In the genomic region with DNA sequence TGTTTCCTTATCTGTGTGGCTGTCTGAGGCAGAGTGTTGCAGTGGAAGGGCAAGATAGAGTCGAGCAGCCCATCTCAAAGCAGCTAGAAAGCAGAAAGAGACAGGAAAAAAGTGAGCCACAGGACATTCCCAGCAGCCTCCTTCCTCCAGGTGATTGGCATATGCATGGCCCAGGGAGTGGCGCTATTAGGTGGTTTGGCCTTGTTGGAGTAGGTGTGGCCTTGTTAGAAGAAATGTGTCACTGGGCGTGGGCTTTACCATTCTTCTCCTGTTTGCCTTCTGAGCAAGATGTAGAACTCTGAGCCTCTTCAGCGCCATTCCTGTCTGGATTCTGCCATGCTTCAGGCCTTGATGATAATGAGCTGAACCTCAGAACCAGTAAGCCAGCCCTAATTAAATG, we compare ENCODE assay signal across 23 mouse cellular contexts. TPM values are rescaled to one million over a fixed set of nuclear protein-coding genes. Genes with fewer than 3 reads are reported as not detected.
DNase-seq lines count a peak whose midpoint lies in the region; ATAC-seq and TF ChIP-seq lines count a peak whose summit lies in the region.
"Had no signal": no experiment of that assay in that cellular context is flagged by ENCODE, and none has a peak within 500 bp of the region (broad histone marks: within the 10 kb centered on the region; RNA-seq: fewer than 3 reads in every experiment).

No protein-coding gene starts in this region.

- no peaks in the 10 kb centered on the region for H3K27me3 ChIP-seq in ES-Bruce4 (ENCODE audit: control insufficient read depth, insufficient read depth, low read length, poor library complexity, severe bottlenecking)
- H3K27me3 ChIP-seq: CH12.LX; embryonic facial prominence, embryonic 12.5 days; forebrain, embryonic 13.5 days; forebrain, embryonic 15.5 days; Patski had no signal

- no peak overlapping the region for H3K27ac ChIP-seq in ES-Bruce4 (ENCODE audit: insufficient read depth, low read length)
- H3K27ac ChIP-seq: embryonic facial prominence, embryonic 10.5 days; embryonic facial prominence, embryonic 12.5 days; forebrain, embryonic 13.5 days; forebrain, embryonic 15.5 days had no signal

- no peaks in the 10 kb centered on the region for H3K4me1 ChIP-seq in ES-Bruce4 (ENCODE audit: control insufficient read depth, insufficient read depth, low read length)
- H3K4me1 ChIP-seq: embryonic facial prominence, embryonic 10.5 days; embryonic facial prominence, embryonic 12.5 days; forebrain, embryonic 15.5 days had no signal

- TF ChIP-seq CTCF in ES-Bruce4 (IDR thresholded peaks at IDR 0.05; ENCODE audit: low read depth, low read length): no peak

- ATAC-seq in cerebellum, adult (ENCODE audit: insufficient number of reproducible peaks, low FRiP score, low TSS enrichment): no peak
- ATAC-seq: CD4-positive, CD25-positive, alpha-beta regulatory T cell, adult 4 months; forebrain, embryonic 13.5 days; forebrain, embryonic 15.5 days; forebrain, postnatal 0 days; Patski had no signal

- DNase-seq in R1 (ENCODE audit: low read depth, low spot score) (peak; percentile 72), ZHBTc4 (ENCODE audit: low read depth, low spot score) (peak; percentile 84)
- DNase-seq in layer of hippocampus, adult 11-12 months (ENCODE audit: low spot score): no peak
- DNase-seq: adrenal gland, adult 2 months; adrenal gland, postnatal 10 days; adrenal gland, postnatal 25 days; B cell, adult 2 months; cerebellum, adult 11-12 months; cerebellum, adult 2 months; cerebellum, adult 9-10 months; cerebellum, postnatal 10 days; cerebellum, postnatal 25 days; forebrain, postnatal 0 days had no signal

- H3K9ac ChIP-seq in ES-Bruce4 (ENCODE audit: low read depth, poor library complexity, severe bottlenecking): no peak overlapping the region
- H3K9ac ChIP-seq: embryonic facial prominence, embryonic 12.5 days; forebrain, embryonic 13.5 days; forebrain, embryonic 15.5 days; forebrain, postnatal 0 days had no signal

- H3K4me3 ChIP-seq in ES-Bruce4 (ENCODE audit: low read depth, low read length): no peak overlapping the region
- H3K4me3 ChIP-seq: embryonic facial prominence, embryonic 10.5 days; embryonic facial prominence, embryonic 12.5 days; forebrain, embryonic 13.5 days; forebrain, embryonic 15.5 days had no signal

- no peak for TF ChIP-seq POLR2A in ES-Bruce4 (IDR thresholded peaks at IDR 0.05; ENCODE audit: insufficient read depth, low read length)

- no peaks in the 10 kb centered on the region for H3K9me3 ChIP-seq in ES-Bruce4 (replicated peaks; ENCODE audit: control insufficient read depth, insufficient read depth, low read length, poor library complexity, severe bottlenecking)
- H3K9me3 ChIP-seq: embryonic facial prominence, embryonic 10.5 days; embryonic facial prominence, embryonic 12.5 days; forebrain, embryonic 13.5 days; forebrain, embryonic 15.5 days had no signal

- TF ChIP-seq EP300 in ES-Bruce4 (IDR thresholded peaks at IDR 0.05; ENCODE audit: insufficient read depth, low read depth, low read length): 0 out of 2 replicates have a peak, but pooled peaks have one; percentile 32

- H3K36me3 ChIP-seq in ES-Bruce4 (ENCODE audit: control insufficient read depth, insufficient read depth, low read length, poor library complexity, severe bottlenecking): no peaks in the 10 kb centered on the region
- H3K36me3 ChIP-seq: embryonic facial prominence, embryonic 10.5 days; embryonic facial prominence, embryonic 12.5 days; forebrain, embryonic 15.5 days; G1E had no signal

RNA-seq across cellular contexts. Expression of a gene that starts 56.4 kb away (rescaled TPM):
- not detected in 2 replicates for polyA plus RNA-seq in ES-Bruce4 (2011; ENCODE audit: insufficient read depth, insufficient read length, low read depth, missing spikeins)
- polyA plus RNA-seq: CD4-positive, CD25-positive, alpha-beta regulatory T cell, adult 4 months; embryonic facial prominence, embryonic 12.5 days; G1E; Patski had no signal
